Mouse (Mus musculus) hindbrain, embryonic 10.5 days (tissue): Measurements from ENCODE around the gene Ptpn13. TPM values are rescaled to one million over a fixed set of nuclear protein-coding genes. Genes with fewer than 3 reads are reported as not detected.

ENCODE experiments used
- DNase-seq: peaks from one replicate; pipeline ENCODE4 v3.0.0-alpha.2; 2017; ENCODE audit warnings: low spot score
- H3K27ac ChIP-seq: fragments of 300-500 bp; sonication (generic); 2 replicates; pipeline ENCODE4 v1.5.1; 2016; ENCODE audit warnings: mild to moderate bottlenecking, moderate library complexity
- H3K27me3 ChIP-seq: fragments of 300-500 bp; sonication (generic); 2 replicates; pipeline ENCODE4 v1.6.1; 2016; ENCODE audit warnings: mild to moderate bottlenecking; ENCODE audit not compliant: poor library complexity, insufficient read depth, severe bottlenecking
- H3K36me3 ChIP-seq: fragments of 300-500 bp; sonication (generic); 2 replicates; pipeline ENCODE4 v1.6.1; 2016; ENCODE audit warnings: mild to moderate bottlenecking, moderate library complexity
- H3K4me1 ChIP-seq: fragments of 300-500 bp; sonication (generic); replicated peaks from 2 replicates; pipeline ENCODE4 v1.6.1; 2016; ENCODE audit warnings: mild to moderate bottlenecking
- H3K4me3 ChIP-seq: fragments of 300-500 bp; sonication (generic); 2 replicates; pipeline ENCODE4 v1.5.1; 2016; ENCODE audit warnings: mild to moderate bottlenecking, moderate library complexity
- H3K9me3 ChIP-seq: fragments of 300-500 bp; sonication (generic); 2 replicates; pipeline ENCODE4 v1.6.1; 2016; ENCODE audit warnings: mild to moderate bottlenecking, moderate library complexity
- WGBS: fragments of 180-500 bp; shearing (Covaris S2); methylation state at CpG from one replicate; pipeline ENCODE4 v1.1.7; 2016; 5-methylcytosine and 5-hydroxymethylcytosine counted together
- polyA plus RNA-seq: library from polyadenylated mRNA; unstranded; fragments of >200 nt; fragmentation: Nextera tagmentation; extraction: Ambion mirVana; gene quantifications from 2 replicates; pipeline ENCODE4 v1.2.1, GENCODE M21; 2016

Ptpn13 gene
- polyA plus RNA-seq, 1 experiment from 2014 or later, result 16.6 TPM

DNA sequence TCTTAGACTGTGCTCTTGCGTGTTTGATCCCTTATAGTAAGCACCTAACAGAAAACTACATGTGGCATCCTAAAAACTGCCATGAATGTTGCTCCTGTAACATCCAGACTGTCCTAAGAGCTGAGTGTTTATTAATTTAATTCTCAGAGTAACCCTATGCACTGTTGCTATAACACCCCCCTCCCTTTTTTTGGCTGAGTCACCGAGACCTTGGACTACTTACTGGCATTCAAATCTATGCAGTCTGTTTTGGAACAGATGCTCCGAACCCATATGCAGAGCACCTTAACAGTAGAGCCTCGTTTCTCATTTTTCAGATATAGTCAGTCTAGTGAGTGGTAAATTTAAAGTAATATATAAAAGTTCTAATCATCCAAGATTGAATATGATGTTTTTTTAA is 90.9 kb downstream of the Ptpn13 start:
- DNase-seq, result no peak
- Histone ChIP-seq H3K4me3 (no peak overlapping the region), H3K4me1 (no peaks in the 10 kb centered on the region), H3K36me3 (peaks cover 33% of the 10 kb centered on the region), H3K9me3 (no peaks in the 10 kb centered on the region), H3K27me3 (no peaks in the 10 kb centered on the region), H3K27ac (no peak overlapping the region)
- WGBS, result 90% methylated on average over 4 of the region's 4 CpGs

DNA sequence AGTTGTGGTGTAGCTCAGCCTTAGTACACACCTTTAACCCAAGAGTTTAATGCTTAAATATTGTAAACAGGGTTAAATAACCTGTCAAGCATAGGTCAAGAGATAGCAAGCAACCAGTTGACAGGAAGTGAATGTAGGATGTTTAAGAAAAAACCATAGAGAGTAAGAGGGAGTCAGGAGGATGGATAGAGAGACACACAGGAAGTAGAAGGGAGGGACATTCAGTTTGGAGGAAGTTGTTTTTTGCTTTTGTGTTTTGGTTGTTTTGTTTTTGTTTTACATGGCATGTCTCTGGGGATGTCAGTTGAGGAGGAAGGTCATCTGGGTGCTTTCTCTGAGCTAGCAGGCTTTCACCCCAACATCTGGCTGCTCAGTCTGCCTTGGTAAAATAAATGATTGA is 91.6 kb downstream of the Ptpn13 start:
- no peaks in the 10 kb centered on the region for H3K9me3 ChIP-seq
- peaks cover 33% of the 10 kb centered on the region for H3K36me3 ChIP-seq
- H3K27me3 ChIP-seq, result no peaks in the 10 kb centered on the region
- H3K4me1 ChIP-seq, result no peaks in the 10 kb centered on the region
- DNase-seq, result no peak
- H3K27ac ChIP-seq, result no peak overlapping the region
- no peak overlapping the region for H3K4me3 ChIP-seq

DNA sequence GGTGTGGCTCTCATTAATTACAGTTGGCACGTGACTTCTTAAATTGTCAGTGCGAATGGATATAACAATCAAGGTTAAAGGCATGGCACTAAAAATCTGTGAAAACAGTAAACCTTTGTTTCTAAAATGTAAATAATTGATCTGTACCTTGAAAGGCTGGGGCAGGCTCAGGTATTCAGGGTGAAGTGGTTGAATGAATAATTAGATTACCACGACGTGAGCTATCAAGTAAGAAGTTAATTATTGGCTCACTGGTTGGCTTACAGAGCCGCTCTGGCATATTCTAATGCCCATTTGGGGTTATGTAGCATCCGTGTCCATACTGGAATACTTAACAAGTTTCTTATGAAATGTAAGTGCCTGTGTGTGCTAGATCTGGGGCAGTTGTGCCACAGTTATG is 92.6 kb downstream of the Ptpn13 start:
- no peaks in the 10 kb centered on the region for H3K9me3 ChIP-seq
- H3K4me1 ChIP-seq, result peaks cover 5% of the 10 kb centered on the region; the same call in 1 of the 2 replicates
- DNase-seq, result no peak
- H3K4me3 ChIP-seq, result no peak overlapping the region
- no peaks in the 10 kb centered on the region for H3K27me3 ChIP-seq
- 87% methylated on average over 6 of the region's 6 CpGs for WGBS
- peaks cover 42% of the 10 kb centered on the region for H3K36me3 ChIP-seq
- H3K27ac ChIP-seq, result no peak overlapping the region

DNA sequence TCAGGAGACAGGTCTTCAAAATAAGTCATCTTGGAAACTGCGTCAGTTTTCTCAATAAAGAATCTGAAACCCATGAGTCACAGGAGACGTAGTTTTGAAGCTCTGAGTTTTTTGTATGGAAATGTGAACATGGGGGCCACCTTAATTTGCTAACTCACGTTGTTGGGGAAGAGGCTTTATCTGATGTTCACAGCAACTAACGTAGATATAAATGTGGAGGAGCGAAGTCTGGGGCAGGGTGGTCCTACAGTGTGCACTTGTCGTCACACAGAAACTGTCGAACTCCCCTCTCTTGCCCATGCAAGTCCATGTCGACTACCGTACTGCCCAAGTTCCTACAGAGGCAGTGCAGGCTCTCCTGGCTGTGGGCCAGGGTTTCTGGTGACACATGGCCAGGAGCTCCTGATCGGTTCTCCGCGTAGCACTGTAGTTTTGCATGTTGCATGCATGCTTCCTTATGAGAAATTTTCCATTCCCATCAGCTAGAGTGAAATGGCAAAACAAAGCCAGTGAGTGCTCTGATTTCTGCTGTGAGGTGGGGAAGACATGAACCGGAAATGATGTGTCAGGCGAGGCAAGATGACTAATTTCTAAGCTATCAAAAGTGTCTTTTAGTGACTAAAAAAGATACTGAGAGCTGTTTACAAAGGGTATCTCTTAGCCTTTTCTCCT is 93.9 kb downstream of the Ptpn13 start:
- Histone ChIP-seq H3K4me1 (peaks cover 5% of the 10 kb centered on the region; the same call in 1 of the 2 replicates), H3K9me3 (no peaks in the 10 kb centered on the region), H3K27me3 (no peaks in the 10 kb centered on the region), H3K36me3 (peaks cover 48% of the 10 kb centered on the region), H3K27ac (no peak overlapping the region), H3K4me3 (no peak overlapping the region)
- 92% methylated on average over 14 of the region's 14 CpGs for WGBS
- DNase-seq, result no peak

DNA sequence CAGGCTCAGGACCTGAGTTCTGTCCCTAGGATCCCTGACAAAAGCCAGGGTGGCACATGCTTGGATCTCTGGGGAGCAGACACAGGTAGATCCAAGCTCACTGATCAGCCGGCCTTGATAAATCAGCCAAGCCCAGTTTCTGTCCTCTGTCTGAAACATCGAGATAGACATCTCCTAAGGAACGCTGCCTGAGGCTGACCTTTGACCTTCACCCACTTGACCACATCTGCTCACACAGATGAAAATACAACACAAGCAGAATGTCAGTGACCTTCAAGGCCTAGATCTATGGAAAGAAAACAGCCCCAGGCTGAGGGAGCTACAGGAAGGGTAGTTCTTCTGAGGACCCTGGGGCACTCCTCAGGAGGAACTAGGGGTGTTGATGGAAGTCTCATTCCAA is 97.4 kb downstream of the Ptpn13 start:
- no peak overlapping the region for H3K4me3 ChIP-seq
- peak; percentile 25 for DNase-seq
- no peaks in the 10 kb centered on the region for H3K9me3 ChIP-seq
- peaks cover 70% of the 10 kb centered on the region for H3K36me3 ChIP-seq
- no peaks in the 10 kb centered on the region for H3K27me3 ChIP-seq
- H3K27ac ChIP-seq, result no peak overlapping the region
- 40% methylated on average over 3 of the region's 3 CpGs for WGBS
- H3K4me1 ChIP-seq, result peaks cover 5% of the 10 kb centered on the region; the same call in 1 of the 2 replicates

DNA sequence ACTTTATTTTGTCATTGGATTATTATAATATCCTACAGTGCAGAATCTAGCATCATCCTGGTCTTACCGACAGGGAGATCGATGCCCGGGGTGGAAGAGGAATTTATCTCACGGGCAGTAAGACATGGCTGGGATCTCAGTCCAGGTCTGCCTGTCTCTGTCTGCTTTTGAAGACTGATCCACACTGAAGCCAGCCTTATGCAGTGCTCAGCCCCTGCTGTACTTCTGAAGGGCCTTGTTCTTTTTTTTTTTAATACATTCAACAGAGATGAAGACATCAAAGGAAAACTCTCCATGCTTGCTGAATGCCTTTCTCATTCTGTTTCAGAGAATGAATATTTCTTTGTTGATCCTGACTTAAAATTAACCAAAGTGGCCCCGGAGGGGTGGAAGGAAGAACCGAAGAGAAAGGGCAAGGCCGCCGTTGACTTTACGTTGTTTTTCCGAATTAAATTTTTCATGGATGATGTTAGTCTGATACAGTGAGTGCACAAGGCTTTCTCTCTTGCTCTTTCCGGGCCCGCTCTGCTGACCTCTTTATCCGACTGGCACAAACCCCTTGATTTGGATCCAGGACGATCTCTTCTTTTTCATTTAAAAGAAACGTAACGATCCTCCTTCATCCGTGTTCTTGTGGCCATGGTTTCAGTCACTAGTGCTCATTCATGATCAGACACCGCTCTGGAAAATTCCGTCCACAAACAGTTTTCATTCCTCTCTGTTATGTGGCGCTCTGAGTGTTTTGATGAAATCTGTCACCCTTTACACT is 101.9 kb downstream of the Ptpn13 start:
- Histone ChIP-seq H3K27me3 (no peaks in the 10 kb centered on the region), H3K27ac (no peak overlapping the region), H3K4me1 (peaks cover 5% of the 10 kb centered on the region; the same call in 1 of the 2 replicates), H3K9me3 (no peaks in the 10 kb centered on the region), H3K36me3 (peaks cover 93% of the 10 kb centered on the region), H3K4me3 (no peak overlapping the region)
- DNase-seq, result no peak
- 89% methylated on average over 20 of the region's 20 CpGs for WGBS

DNA sequence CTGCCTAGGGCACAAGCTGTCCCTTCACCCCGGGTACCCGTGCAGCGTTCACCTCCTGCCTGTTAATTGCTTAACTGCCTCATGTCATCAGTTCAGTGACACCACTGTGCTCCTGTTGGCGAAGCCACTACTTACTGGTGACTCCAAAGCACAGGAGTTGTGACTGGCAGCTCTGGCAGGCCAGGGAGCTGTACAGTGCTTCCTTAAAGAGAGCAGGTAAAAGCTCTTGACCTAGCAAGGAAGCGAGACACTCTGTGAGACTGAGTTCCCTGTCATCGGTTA is 102.4 kb downstream of the Ptpn13 start:
- Histone ChIP-seq H3K36me3 (peaks cover 89% of the 10 kb centered on the region), H3K4me1 (peaks cover 3% of the 10 kb centered on the region), H3K9me3 (no peaks in the 10 kb centered on the region), H3K4me3 (no peak overlapping the region), H3K27me3 (no peaks in the 10 kb centered on the region), H3K27ac (no peak overlapping the region)
- DNase-seq, result no peak
- WGBS, result 86% methylated on average over 6 of the region's 6 CpGs

DNA sequence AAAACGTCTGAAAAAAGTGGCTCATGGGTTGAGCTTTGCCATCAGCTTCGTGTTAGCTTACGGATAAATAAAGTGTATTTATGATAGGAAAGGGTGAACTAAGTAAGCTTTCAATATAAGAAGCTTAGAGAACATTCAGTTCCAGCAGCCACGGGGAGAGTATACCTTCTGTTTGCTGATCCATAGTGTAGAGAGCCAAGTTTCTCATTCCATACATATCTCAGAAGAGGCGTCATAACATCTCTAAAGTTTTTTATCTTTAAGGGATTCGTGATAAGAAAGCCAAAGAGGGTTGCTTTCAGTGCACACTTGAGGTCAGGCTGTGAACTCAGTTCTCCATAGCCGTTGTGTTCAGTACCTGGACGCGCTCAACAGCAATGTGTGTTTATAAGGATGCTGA is 105.2 kb downstream of the Ptpn13 start:
- H3K4me1 ChIP-seq, result peaks cover 6% of the 10 kb centered on the region; the same call in 1 of the 2 replicates
- H3K36me3 ChIP-seq, result peaks cover 88% of the 10 kb centered on the region
- H3K9me3 ChIP-seq, result no peaks in the 10 kb centered on the region
- no peak overlapping the region for H3K27ac ChIP-seq
- no peak overlapping the region for H3K4me3 ChIP-seq
- DNase-seq, result no peak
- no peaks in the 10 kb centered on the region for H3K27me3 ChIP-seq
- WGBS, result 95% methylated on average over 9 of the region's 9 CpGs

DNA sequence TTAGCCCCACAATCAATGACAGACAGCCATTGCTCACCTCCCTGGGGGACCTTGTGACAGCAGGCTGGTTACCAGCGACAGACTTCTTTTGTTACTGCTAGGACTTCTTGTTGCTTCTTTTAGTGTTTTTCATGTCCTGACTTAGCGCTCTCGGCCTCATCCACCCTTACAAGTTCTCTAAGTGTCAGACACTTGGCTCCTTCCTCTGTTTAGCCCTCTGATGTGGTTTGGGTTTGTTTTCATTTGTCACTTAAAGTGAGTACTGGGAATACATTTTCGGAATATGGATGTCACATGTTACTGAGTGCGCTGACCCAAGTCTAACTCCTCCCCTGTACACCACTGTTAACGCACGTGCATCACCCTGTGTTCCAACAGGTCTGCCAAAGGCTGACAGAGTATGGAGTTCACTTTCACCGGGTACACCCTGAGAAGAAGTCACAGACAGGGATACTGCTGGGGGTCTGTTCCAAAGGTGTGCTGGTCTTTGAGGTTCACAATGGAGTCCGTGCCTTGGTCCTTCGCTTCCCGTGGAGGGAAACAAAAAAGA is 107.9 kb downstream of the Ptpn13 start:
- H3K36me3 ChIP-seq, result peaks cover 84% of the 10 kb centered on the region
- no peaks in the 10 kb centered on the region for H3K9me3 ChIP-seq
- H3K4me3 ChIP-seq, result no peak overlapping the region
- H3K27me3 ChIP-seq, result no peaks in the 10 kb centered on the region
- DNase-seq, result no peak
- H3K4me1 ChIP-seq, result peaks cover 6% of the 10 kb centered on the region; the same call in 1 of the 2 replicates
- WGBS, result 67% methylated on average over 11 of the region's 11 CpGs
- H3K27ac ChIP-seq, result no peak overlapping the region

DNA sequence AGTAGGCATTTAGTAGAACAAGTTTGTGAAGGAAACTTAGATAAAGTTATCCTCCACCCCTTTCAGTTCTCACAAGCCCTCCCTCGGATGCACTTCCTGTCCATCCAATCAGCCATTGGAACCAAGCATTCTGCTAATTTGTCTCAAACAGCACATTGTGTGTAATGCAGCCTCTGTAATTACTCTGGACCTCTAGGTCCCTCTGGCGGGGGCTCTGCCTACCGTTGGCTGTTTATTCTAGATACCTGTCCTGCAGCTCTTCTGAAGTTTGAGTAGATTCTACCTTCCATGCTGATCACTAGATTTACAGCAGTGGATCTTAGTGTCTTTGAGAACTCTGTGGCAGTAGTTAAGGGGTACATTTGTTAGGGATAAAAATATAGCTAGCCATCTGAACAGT is 109.5 kb downstream of the Ptpn13 start:
- H3K4me1 ChIP-seq, result peaks cover 6% of the 10 kb centered on the region; the same call in 1 of the 2 replicates
- 86% methylated on average over 3 of the region's 3 CpGs for WGBS
- H3K36me3 ChIP-seq, result peaks cover 82% of the 10 kb centered on the region
- DNase-seq, result no peak
- H3K27me3 ChIP-seq, result no peaks in the 10 kb centered on the region
- no peaks in the 10 kb centered on the region for H3K9me3 ChIP-seq
- no peak overlapping the region for H3K27ac ChIP-seq
- H3K4me3 ChIP-seq, result no peak overlapping the region

DNA sequence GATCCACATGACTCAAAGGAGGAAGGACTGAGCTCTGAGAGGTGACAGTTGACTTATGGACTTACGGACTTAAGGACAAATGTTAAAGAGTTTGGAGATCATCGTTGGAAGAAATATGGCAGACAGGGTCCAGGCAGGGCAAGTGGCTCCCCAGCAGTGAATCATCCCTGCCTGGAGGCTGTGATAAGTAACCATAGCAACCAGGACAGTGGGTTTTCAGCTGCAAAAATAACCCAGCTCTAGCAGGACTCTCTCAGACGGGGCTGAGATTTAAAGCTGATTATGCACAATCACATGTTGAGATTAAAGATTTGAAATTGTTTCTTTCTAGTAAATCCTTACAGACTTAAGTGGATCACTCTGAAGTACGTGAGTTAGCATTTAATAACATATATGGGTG is 112.4 kb downstream of the Ptpn13 start:
- peaks cover 5% of the 10 kb centered on the region; the same call in 1 of the 2 replicates for H3K4me1 ChIP-seq
- 76% methylated on average over 4 of the region's 4 CpGs for WGBS
- no peaks in the 10 kb centered on the region for H3K27me3 ChIP-seq
- no peak overlapping the region for H3K4me3 ChIP-seq
- peaks cover 84% of the 10 kb centered on the region for H3K36me3 ChIP-seq
- no peaks in the 10 kb centered on the region for H3K9me3 ChIP-seq
- DNase-seq, result no peak
- H3K27ac ChIP-seq, result no peak overlapping the region

DNA sequence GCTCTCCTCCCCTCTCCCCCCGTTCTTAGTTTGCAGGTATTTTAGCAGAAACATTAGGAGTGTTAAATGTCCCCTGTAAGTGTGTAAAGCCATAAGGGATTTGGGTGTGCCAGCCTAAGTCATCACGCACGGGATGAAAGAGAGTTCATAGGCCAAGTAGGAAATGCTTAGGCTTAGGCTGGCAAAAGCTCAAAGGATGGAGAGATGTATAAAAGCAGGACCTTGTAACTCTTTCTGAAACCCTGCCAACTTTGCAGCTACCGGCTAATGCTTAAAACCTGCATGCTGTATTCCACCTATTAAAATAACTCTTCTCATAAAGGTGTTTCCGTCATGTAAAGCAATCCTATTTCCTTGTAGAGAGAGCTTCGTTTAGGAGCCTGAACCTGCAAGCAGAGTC is 115.6 kb downstream of the Ptpn13 start:
- Histone ChIP-seq H3K36me3 (peaks cover 87% of the 10 kb centered on the region), H3K4me3 (no peak overlapping the region), H3K27ac (no peak overlapping the region), H3K4me1 (no peaks in the 10 kb centered on the region), H3K27me3 (no peaks in the 10 kb centered on the region), H3K9me3 (no peaks in the 10 kb centered on the region)
- DNase-seq, result no peak
- WGBS, result 92% methylated on average over 6 of the region's 6 CpGs

DNA sequence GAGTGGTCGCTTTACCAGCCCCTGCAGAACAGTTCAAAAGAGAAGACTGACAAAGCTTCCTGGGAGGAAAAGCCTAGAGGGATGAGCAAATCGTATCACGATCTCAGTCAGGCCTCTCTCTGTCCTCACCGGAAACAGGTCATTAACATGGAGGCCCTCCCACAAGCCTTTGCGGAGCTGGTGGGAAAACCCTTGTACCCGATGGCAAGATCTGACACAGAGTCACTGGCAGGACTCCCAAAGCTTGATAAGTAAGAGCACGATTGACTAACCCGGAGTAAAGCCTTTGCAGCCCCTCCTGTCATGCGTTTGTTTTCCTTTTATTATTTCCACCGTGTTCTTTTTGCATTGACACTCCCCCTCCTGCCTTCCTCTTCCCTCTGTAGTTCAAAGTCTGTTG is 116.1 kb downstream of the Ptpn13 start:
- Histone ChIP-seq H3K4me1 (no peaks in the 10 kb centered on the region), H3K27ac (no peak overlapping the region), H3K27me3 (no peaks in the 10 kb centered on the region), H3K9me3 (no peaks in the 10 kb centered on the region), H3K36me3 (peaks cover 87% of the 10 kb centered on the region), H3K4me3 (no peak overlapping the region)
- WGBS, result 87% methylated on average over 10 of the region's 10 CpGs
- no peak for DNase-seq
